Mouse (Mus musculus): ENCODE measurements around the gene Lrrc47. TPM values are rescaled to one million over a fixed set of nuclear protein-coding genes. Genes with fewer than 3 reads are reported as not detected.

Gene Lrrc47
- 21.3 and 23.1 TPM in 2 replicates for polyA plus RNA-seq (2015; fragmentation: Nextera tagmentation; extraction: Ambion mirVana)

GRCm38 (mm10) chr4:154011646-154012089, at the start of gene Lrrc47:
TSS of gene Lrrc47 (plus strand) at chr4:154011731.
- H3K27me3 ChIP-seq = no peaks in the 10 kb centered on the region
- under 1% methylated on average over 57 of the region's 59 CpGs for WGBS
- H3K4me3 ChIP-seq (replicated peaks) = peak within 1 kb of the TSS; percentile 99
- peak within 1 kb of the TSS; percentile 51; the same call in 1 of the 2 replicates for H3K27ac ChIP-seq (replicated peaks)
- peaks cover 35% of the 10 kb centered on the region for H3K36me3 ChIP-seq
- peaks cover 26% of the 10 kb centered on the region for H3K4me1 ChIP-seq
- no peaks in the 10 kb centered on the region for H3K9me3 ChIP-seq (replicated peaks)
- H3K4me2 ChIP-seq (replicated peaks) = peak within 1 kb of the TSS; percentile 97
- ATAC-seq (ENCODE audit: insufficient number of reproducible peaks, low FRiP score, low TSS enrichment, low read depth) = peak; percentile 86
- H3K9ac ChIP-seq = peak within 1 kb of the TSS; percentile 96

- 80% methylated on average over 7 of the region's 7 CpGs for WGBS
- H3K4me3 ChIP-seq (replicated peaks) = no peak overlapping the region
- H3K27ac ChIP-seq (replicated peaks) = no peak overlapping the region
- no peak overlapping the region for H3K9ac ChIP-seq
- no peaks in the 10 kb centered on the region for H3K9me3 ChIP-seq (replicated peaks)
- no peaks in the 10 kb centered on the region for H3K27me3 ChIP-seq
- H3K4me1 ChIP-seq = peaks cover 13% of the 10 kb centered on the region
- no peak for ATAC-seq (ENCODE audit: insufficient number of reproducible peaks, low FRiP score, low TSS enrichment, low read depth)
- H3K36me3 ChIP-seq = peaks cover 76% of the 10 kb centered on the region
- no peak overlapping the region for H3K4me2 ChIP-seq (replicated peaks)
Observed at GRCm38 (mm10) chr4:153962631-153963030, 48.9 kb upstream of the Lrrc47 start.

GRCm38 (mm10) chr4:153966651-153967050, 44.9 kb upstream of the Lrrc47 start:
- Histone ChIP-seq H3K36me3 (peaks cover 78% of the 10 kb centered on the region), H3K27ac (replicated peaks) (no peak overlapping the region), H3K4me3 (replicated peaks) (no peak overlapping the region), H3K9ac (no peak overlapping the region), H3K9me3 (replicated peaks) (no peaks in the 10 kb centered on the region), H3K4me2 (replicated peaks) (no peak overlapping the region), H3K27me3 (no peaks in the 10 kb centered on the region), H3K4me1 (no peaks in the 10 kb centered on the region)
- no peak for ATAC-seq (ENCODE audit: insufficient number of reproducible peaks, low FRiP score, low TSS enrichment, low read depth)
- WGBS = 82% methylated on average over 5 of the region's 5 CpGs

- Histone ChIP-seq H3K4me1 (no peaks in the 10 kb centered on the region), H3K4me3 (replicated peaks) (no peak overlapping the region), H3K27ac (replicated peaks) (peak overlapping the region; percentile 48), H3K9me3 (replicated peaks) (no peaks in the 10 kb centered on the region), H3K27me3 (no peaks in the 10 kb centered on the region), H3K36me3 (peaks cover 71% of the 10 kb centered on the region), H3K4me2 (replicated peaks) (no peak overlapping the region), H3K9ac (no peak overlapping the region)
- no peak for ATAC-seq (ENCODE audit: insufficient number of reproducible peaks, low FRiP score, low TSS enrichment, low read depth)
- WGBS = 59% methylated on average over 2 of the region's 2 CpGs
Observed at GRCm38 (mm10) chr4:153967556-153967955, 44.0 kb upstream of the Lrrc47 start.

- peak overlapping the region; percentile 48 for H3K27ac ChIP-seq (replicated peaks)
- no peaks in the 10 kb centered on the region for H3K4me1 ChIP-seq
- H3K9me3 ChIP-seq (replicated peaks) = no peaks in the 10 kb centered on the region
- H3K9ac ChIP-seq = no peak overlapping the region
- H3K4me2 ChIP-seq (replicated peaks) = no peak overlapping the region
- WGBS = 74% methylated on average over 2 of the region's 2 CpGs
- no peak for ATAC-seq (ENCODE audit: insufficient number of reproducible peaks, low FRiP score, low TSS enrichment, low read depth)
- H3K27me3 ChIP-seq = no peaks in the 10 kb centered on the region
- peaks cover 66% of the 10 kb centered on the region for H3K36me3 ChIP-seq
- no peak overlapping the region for H3K4me3 ChIP-seq (replicated peaks)
Observed at GRCm38 (mm10) chr4:153968063-153968462, 43.5 kb upstream of the Lrrc47 start.

GRCm38 (mm10) chr4:153974431-153975291, 36.9 kb upstream of the Lrrc47 start, which contains the start of the genes Dffb and Cep104:
TSS of gene Dffb (minus strand) at chr4:153975126.
TSS of gene Cep104 (plus strand) at chr4:153975194.
- under 1% methylated on average over 68 of the region's 68 CpGs for WGBS
- ATAC-seq (ENCODE audit: insufficient number of reproducible peaks, low FRiP score, low TSS enrichment, low read depth) = peak; percentile 94

GRCm38 (mm10) chr4:153975292-153975662, 36.3 kb upstream of the Lrrc47 start:
- Histone ChIP-seq H3K9me3 (replicated peaks) (no peaks in the 10 kb centered on the region), H3K4me1 (peaks cover 18% of the 10 kb centered on the region), H3K27me3 (no peaks in the 10 kb centered on the region), H3K9ac (peak overlapping the region; percentile 95), H3K4me2 (replicated peaks) (peak overlapping the region; percentile 95), H3K27ac (replicated peaks) (peak overlapping the region; percentile 58; the same call in 1 of the 2 replicates), H3K4me3 (replicated peaks) (peak overlapping the region; percentile 99), H3K36me3 (peaks cover 33% of the 10 kb centered on the region)
- under 1% methylated on average over 33 of the region's 33 CpGs for WGBS
- ATAC-seq (ENCODE audit: insufficient number of reproducible peaks, low FRiP score, low TSS enrichment, low read depth) = peak; percentile 49

More at GRCm38 (mm10) chr4:153974431-153975291, 36.9 kb upstream of the Lrrc47 start, which contains the start of the genes Dffb and Cep104:
- peak within 1 kb of the TSS; percentile 65; the same call in 1 of the 2 replicates for H3K27ac ChIP-seq (replicated peaks)
- no peaks in the 10 kb centered on the region for H3K9me3 ChIP-seq (replicated peaks)
- H3K9ac ChIP-seq = peak within 1 kb of the TSS; percentile 95
- no peaks in the 10 kb centered on the region for H3K27me3 ChIP-seq
- H3K4me1 ChIP-seq = peaks cover 18% of the 10 kb centered on the region
- peak within 1 kb of the TSS; percentile 95 for H3K4me2 ChIP-seq (replicated peaks)
- peak within 1 kb of the TSS; percentile 99 for H3K4me3 ChIP-seq (replicated peaks)
- H3K36me3 ChIP-seq = peaks cover 33% of the 10 kb centered on the region

- H3K9ac ChIP-seq = peak overlapping the region; percentile 95; the same call in 1 of the 2 replicates
- WGBS = 42% methylated on average over 6 of the region's 6 CpGs
- H3K4me2 ChIP-seq (replicated peaks) = peak overlapping the region; percentile 95
- peaks cover 33% of the 10 kb centered on the region for H3K36me3 ChIP-seq
- H3K27ac ChIP-seq (replicated peaks) = no peak overlapping the region
- no peak for ATAC-seq (ENCODE audit: insufficient number of reproducible peaks, low FRiP score, low TSS enrichment, low read depth)
- H3K27me3 ChIP-seq = no peaks in the 10 kb centered on the region
- peaks cover 18% of the 10 kb centered on the region for H3K4me1 ChIP-seq
- no peaks in the 10 kb centered on the region for H3K9me3 ChIP-seq (replicated peaks)
- peak overlapping the region; percentile 99 for H3K4me3 ChIP-seq (replicated peaks)
Observed at GRCm38 (mm10) chr4:153975768-153976167, 35.8 kb upstream of the Lrrc47 start.

GRCm38 (mm10) chr4:153979243-153979642, 32.3 kb upstream of the Lrrc47 start:
- 91% methylated on average over 10 of the region's 10 CpGs for WGBS
- Histone ChIP-seq H3K27me3 (no peaks in the 10 kb centered on the region), H3K36me3 (peaks cover 55% of the 10 kb centered on the region), H3K9me3 (replicated peaks) (no peaks in the 10 kb centered on the region), H3K9ac (no peak overlapping the region), H3K27ac (replicated peaks) (no peak overlapping the region), H3K4me3 (replicated peaks) (no peak overlapping the region), H3K4me2 (replicated peaks) (no peak overlapping the region), H3K4me1 (peaks cover 18% of the 10 kb centered on the region)
- no peak for ATAC-seq (ENCODE audit: insufficient number of reproducible peaks, low FRiP score, low TSS enrichment, low read depth)

- 93% methylated on average over 11 of the region's 11 CpGs for WGBS
- Histone ChIP-seq H3K36me3 (peaks cover 67% of the 10 kb centered on the region), H3K9ac (no peak overlapping the region), H3K27ac (replicated peaks) (no peak overlapping the region), H3K9me3 (replicated peaks) (no peaks in the 10 kb centered on the region), H3K4me3 (replicated peaks) (no peak overlapping the region), H3K27me3 (no peaks in the 10 kb centered on the region), H3K4me1 (peaks cover 18% of the 10 kb centered on the region), H3K4me2 (replicated peaks) (no peak overlapping the region)
- no peak for ATAC-seq (ENCODE audit: insufficient number of reproducible peaks, low FRiP score, low TSS enrichment, low read depth)
Observed at GRCm38 (mm10) chr4:153980470-153980869, 31.1 kb upstream of the Lrrc47 start.

- no peak overlapping the region for H3K4me3 ChIP-seq (replicated peaks)
- no peak for ATAC-seq (ENCODE audit: insufficient number of reproducible peaks, low FRiP score, low TSS enrichment, low read depth)
- H3K4me1 ChIP-seq = no peaks in the 10 kb centered on the region
- H3K4me2 ChIP-seq (replicated peaks) = no peak overlapping the region
- WGBS = 90% methylated on average over 10 of the region's 10 CpGs
- no peaks in the 10 kb centered on the region for H3K27me3 ChIP-seq
- H3K36me3 ChIP-seq = peaks cover 90% of the 10 kb centered on the region
- H3K9me3 ChIP-seq (replicated peaks) = no peaks in the 10 kb centered on the region
- no peak overlapping the region for H3K9ac ChIP-seq
- no peak overlapping the region for H3K27ac ChIP-seq (replicated peaks)
Observed at GRCm38 (mm10) chr4:153992715-153993114, 18.8 kb upstream of the Lrrc47 start.
